Mouse (Mus musculus): Measurements from ENCODE around the gene Slc27a1.

Gene Slc27a1

GRCm38 (mm10) chr8:71625088-71625487 is 56.4 kb downstream of the Slc27a1 start:
- 73% methylated on average over 1 of the region's 1 CpGs for WGBS

DNA sequence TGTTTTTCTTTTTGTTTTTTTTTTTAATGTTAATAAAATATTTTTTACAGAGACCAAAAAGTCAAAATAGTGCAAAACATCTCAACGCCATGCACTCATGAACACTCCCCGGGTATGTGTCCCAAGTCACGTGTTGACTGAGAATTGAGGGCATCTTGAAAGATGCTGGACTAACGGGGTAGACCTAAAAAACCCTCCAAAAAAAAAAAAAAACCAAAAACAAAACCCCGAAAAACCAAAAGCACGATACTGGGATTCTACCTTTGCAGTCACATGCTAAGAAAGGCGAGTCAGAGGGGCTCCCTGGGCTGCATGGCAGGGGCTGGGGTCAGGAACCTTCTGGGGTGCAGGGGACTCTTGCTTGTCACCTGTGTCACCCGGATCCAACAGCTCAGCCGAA is 58.1 kb downstream of the Slc27a1 start:
- WGBS, result 75% methylated on average over 9 of the region's 9 CpGs

GRCm38 (mm10) chr8:71627265-71628099 is 58.8 kb downstream of the Slc27a1 start:
- WGBS, result 37% methylated on average over 9 of the region's 9 CpGs

DNA sequence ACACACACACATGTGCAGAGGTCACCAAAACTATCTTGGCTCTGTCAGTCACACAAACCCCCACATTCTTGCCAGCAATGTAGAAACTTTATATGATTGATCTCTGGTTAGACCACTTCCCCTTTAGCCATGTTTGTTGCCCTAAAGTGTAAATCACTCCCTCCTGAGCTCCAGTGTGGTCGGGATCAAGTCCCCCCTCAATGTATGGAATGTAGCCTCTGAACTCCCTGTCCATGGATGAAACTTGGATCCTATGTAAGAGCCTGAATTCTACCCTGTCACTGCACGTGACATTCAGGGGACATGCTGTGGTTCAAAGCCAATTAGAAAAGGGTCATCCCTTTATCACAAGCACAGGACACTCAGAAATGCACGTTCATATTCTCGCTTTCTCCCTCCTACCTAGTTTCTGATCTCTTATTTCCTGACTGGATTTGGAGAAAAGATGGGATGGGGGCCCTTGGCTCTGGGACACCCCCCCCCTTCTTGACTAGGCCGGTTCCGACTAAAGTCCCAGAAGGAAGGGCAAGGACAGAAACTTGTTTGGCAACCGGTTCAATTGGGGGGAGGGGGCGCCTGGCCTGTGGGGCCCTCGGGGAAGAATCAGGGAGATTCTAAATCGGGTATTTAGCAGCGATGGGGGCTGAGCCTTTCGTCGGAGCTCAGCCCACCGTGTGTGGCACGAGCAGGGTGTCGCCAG is 59.9 kb downstream of the Slc27a1 start:
- 16% methylated on average over 16 of the region's 16 CpGs for WGBS

DNA sequence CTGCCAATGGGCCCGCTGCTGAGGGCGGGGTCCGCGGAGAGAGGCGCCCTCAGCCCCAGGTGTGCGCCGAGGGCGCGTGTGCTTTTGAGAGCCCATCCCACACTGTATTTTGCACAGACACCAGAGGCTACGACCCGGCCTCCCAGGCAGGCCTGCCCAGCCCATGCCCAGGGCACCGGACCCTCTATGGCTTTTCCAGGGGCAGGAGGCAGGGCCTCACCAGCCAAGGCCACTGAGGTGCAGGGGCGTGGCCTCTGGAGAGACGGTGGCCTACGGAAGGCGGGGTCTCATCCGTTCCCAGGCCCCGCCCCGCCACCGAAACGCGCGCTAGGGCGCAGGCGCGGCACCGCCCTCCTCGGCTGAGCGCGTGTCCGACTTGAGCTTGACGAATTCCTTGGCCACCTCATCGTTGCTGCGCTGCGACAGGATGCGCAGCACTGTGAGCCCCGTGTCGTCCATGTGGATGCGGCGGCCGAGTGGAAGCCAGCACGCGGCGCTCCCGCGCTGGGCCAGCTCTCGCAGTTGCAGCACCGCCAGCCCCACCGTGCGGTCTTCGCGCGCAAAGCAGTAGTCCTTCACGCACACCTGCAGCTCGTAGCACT is 60.5 kb downstream of the Slc27a1 start:
- WGBS, result 4% methylated on average over 55 of the region's 55 CpGs

GRCm38 (mm10) chr8:71629781-71630212 is 61.1 kb downstream of the Slc27a1 start:
- 19% methylated on average over 25 of the region's 25 CpGs for WGBS

DNA sequence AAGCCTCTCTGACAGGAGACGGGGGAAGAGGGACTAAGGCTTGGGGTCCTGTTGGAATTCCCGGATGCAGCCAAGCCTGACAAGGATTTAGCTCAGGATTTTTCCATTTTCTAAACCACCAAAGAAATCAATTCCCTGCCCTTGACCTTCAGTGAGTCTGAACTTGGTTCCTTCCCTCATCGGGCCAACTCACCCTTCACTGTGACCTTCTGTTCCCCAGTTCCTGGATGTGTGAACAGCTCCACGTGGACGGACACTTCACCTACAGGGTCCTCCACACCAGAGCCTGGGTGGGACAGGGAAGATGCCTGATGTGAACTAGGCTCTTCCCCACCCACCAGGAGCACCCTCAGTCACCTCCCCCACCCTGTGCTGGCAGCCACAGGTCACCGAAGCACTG is 62.1 kb downstream of the Slc27a1 start:
- WGBS, result 85% methylated on average over 6 of the region's 6 CpGs

GRCm38 (mm10) chr8:71631897-71632296 is 63.2 kb downstream of the Slc27a1 start:
- 70% methylated on average over 2 of the region's 2 CpGs for WGBS

DNA sequence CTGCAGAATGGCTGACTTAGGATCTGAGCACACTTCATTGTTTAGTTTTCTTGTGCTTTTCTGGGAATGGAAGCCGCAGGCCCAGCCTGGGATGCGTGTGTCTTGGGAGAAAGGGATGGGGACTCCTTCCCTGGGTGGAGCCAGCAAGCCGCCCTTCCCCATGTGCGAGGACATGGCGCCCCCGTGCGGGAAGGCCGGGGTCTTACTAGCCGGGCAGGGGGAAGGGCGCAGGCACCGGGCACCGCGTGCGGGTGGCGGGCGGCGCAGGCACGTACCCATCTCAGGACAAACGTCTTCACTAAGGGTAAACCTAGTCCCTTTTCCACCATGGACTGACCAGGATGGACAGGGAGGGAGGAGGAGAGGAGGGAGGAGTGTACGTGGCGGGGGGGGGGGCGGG is 64.5 kb downstream of the Slc27a1 start:
- WGBS, result 24% methylated on average over 19 of the region's 22 CpGs

DNA sequence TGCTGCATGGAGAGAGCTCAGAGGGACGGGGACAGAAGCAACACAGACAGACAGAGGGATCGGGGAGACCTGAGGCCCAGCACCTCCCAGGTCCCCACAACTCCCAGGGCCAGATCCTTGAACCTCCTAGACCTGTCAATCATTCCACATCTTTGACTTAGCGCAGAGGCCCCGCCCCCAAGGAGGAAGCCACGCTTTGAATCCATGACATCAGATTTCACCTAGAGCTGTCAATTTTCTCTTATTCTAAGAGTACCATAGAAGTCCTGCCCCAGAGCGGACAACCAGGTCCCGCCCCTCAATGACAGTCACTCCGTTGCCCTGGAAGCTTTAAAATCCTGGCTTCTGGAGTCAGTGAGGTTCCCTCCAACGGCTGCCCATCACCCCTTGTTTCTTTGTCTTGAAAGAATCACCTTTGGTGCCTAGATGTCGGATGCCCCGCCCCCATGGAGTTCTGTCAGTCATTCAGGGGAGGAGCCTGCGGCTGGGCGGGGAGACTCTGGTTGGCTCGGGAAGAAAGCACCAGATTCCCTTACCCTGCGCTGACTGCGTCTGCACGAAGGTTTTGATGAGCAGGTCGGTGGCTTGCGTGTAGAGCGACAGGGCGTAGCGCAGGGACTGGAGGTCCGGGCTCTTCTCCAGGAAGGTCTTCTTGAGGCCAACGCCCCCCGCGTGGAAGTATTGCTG is 65.4 kb downstream of the Slc27a1 start:
- WGBS, result 24% methylated on average over 26 of the region's 26 CpGs
